Mouse (Mus musculus) hematopoietic stem cell, adult 5-6 weeks (primary cell): ENCODE results near the gene Gm20869. TPM values are rescaled to one million over a fixed set of nuclear protein-coding genes. Genes with fewer than 3 reads are reported as not detected.
"Not testable (repeated sequence)": the region's sequence is repeated elsewhere in the genome, so short reads cannot be mapped to it uniquely, and the experiment has no call there.

Experiments used
- ATAC-seq, 2 experiments: fragments of 125-278 bp in 1 of 2; replicated peaks in 1 of 2; 2 replicates each; pipeline ENCODE4 v1.8.0; 2016 to 2017; ENCODE audit warnings: inconsistent platforms in 2 of 2, mild to moderate bottlenecking in 2 of 2, moderate number of reproducible peaks in 2 of 2, low read depth in 1 of 2, moderate TSS enrichment in 1 of 2; ENCODE audit not compliant: low FRiP score in 2 of 2, poor library complexity in 2 of 2, severe bottlenecking in 2 of 2, insufficient read depth in 1 of 2, low TSS enrichment in 1 of 2
- total RNA-seq: library from RNA; stranded (forward); fragments of 172-1452, 232-1000 nt; gene quantifications from 2 replicates; pipeline ENCODE4 v1.2.3, GENCODE M21; 2017

Gm20869 gene
- total RNA-seq: not detected in 2 replicates

GRCm38 (mm10) chrY:71469149-71469548 lies at the start of gene Gm20869:
Gene Gm20869 (plus strand): TSS chrY:71469449.
- not testable (repeated sequence) for ATAC-seq

Other genes starting within 250 kb of the Gm20869 start
- not detected in 2 replicates for gene Gm20870, start 222.6 kb downstream of the Gm20869 start, total RNA-seq